8 mouse cellular contexts compared by ENCODE assay signal in genomic region chr15:102247252-102248130, GRCm38 (mm10). TPM values are rescaled to one million over a fixed set of nuclear protein-coding genes. Genes with fewer than 3 reads are reported as not detected.
A peak's percentile ranks its signal among the peaks of the same experiment; 100 is the strongest.
DNase-seq lines count a peak whose midpoint lies in the region; ATAC-seq and TF ChIP-seq lines count a peak whose summit lies in the region.

No protein-coding gene starts in this region.

- ATAC-seq in liver, embryonic 13.5 days (ENCODE audit: low read depth) = peak; percentile 34

- H3K4me1 ChIP-seq in heart, embryonic 10.5 days = peaks cover 85% of the 10 kb centered on the region
- H3K4me1 ChIP-seq in liver, embryonic 13.5 days (replicated peaks) = peaks cover 61% of the 10 kb centered on the region

- peak overlapping the region; percentile 52 for H3K9ac ChIP-seq in liver, embryonic 13.5 days

- peak; percentile 76 for DNase-seq in adipocyte (ENCODE audit: low spot score)
- peak; percentile 83 for DNase-seq in embryo, embryonic 9.5 days (ENCODE audit: extremely low spot score)
- peak; percentile 82 for DNase-seq in heart, embryonic 10.5 days (ENCODE audit: low spot score)
- peak; percentile 74 to 78 for DNase-seq in kidney, adult 8-10 months
- no peak for DNase-seq in liver, embryonic 13.5 days
- DNase-seq in natural killer cell, adult 2 months (ENCODE audit: low spot score in 2 of 2) = peak; percentile 59 to 76
- peak; percentile 80 for DNase-seq in urinary bladder, adult 2 months (ENCODE audit: low spot score)

- peaks cover 33% of the 10 kb centered on the region for H3K36me3 ChIP-seq in C2C12 (ENCODE audit: control insufficient read depth, insufficient read depth)
- 0 out of 2 replicates have a peak, but pooled peaks cover 4% of the 10 kb centered on the region for H3K36me3 ChIP-seq in heart, embryonic 10.5 days
- H3K36me3 ChIP-seq in liver, embryonic 13.5 days = no peaks in the 10 kb centered on the region

- peak overlapping the region; percentile 75 for H3K4me2 ChIP-seq in liver, embryonic 13.5 days

- no peaks in the 10 kb centered on the region for H3K27me3 ChIP-seq in C2C12 (ENCODE audit: control insufficient read depth, insufficient read depth, insufficient read length)
- H3K27me3 ChIP-seq in heart, embryonic 10.5 days (ENCODE audit: insufficient read depth, poor library complexity, severe bottlenecking) = peaks cover 80% of the 10 kb centered on the region
- H3K27me3 ChIP-seq in liver, embryonic 13.5 days = peaks cover 100% of the 10 kb centered on the region

- peak overlapping the region; percentile 90 for H3K27ac ChIP-seq in heart, embryonic 10.5 days
- peak overlapping the region; percentile 76 for H3K27ac ChIP-seq in liver, embryonic 13.5 days

- peaks cover 22% of the 10 kb centered on the region for H3K79me3 ChIP-seq in C2C12 (ENCODE audit: low read depth)

- no peaks in the 10 kb centered on the region for H3K9me3 ChIP-seq in heart, embryonic 10.5 days
- H3K9me3 ChIP-seq in liver, embryonic 13.5 days (replicated peaks) = no peaks in the 10 kb centered on the region

- peak overlapping the region; percentile 75 for H3ac ChIP-seq in C2C12 (ENCODE audit: control insufficient read depth, insufficient read length, low read depth)

- TF ChIP-seq CTCF in C2C12 (IDR thresholded peaks at IDR 0.05; ENCODE audit: control insufficient read depth, insufficient read depth, insufficient read length) = no peak

- under 1% methylated on average over 65 of the region's 65 CpGs for WGBS in heart, embryonic 10.5 days
- 1% methylated on average over 62 of the region's 65 CpGs for WGBS in liver, embryonic 13.5 days (ENCODE audit: insufficient replicate concordance)

- H3K79me2 ChIP-seq in C2C12 (ENCODE audit: control insufficient read depth, insufficient read depth) = peaks cover 54% of the 10 kb centered on the region

- H3K4me3 ChIP-seq in C2C12 (ENCODE audit: insufficient read depth, poor library complexity, severe bottlenecking) = peak overlapping the region; percentile 52
- peak overlapping the region; percentile 73 for H3K4me3 ChIP-seq in heart, embryonic 10.5 days
- peak overlapping the region; percentile 58 for H3K4me3 ChIP-seq in liver, embryonic 13.5 days (replicated peaks)

TF ChIP-seq in C2C12, 6 proteins besides CTCF, POLR2A, EP300 and RAD21:
- TF ChIP-seq CEBPB (IDR thresholded peaks at IDR 0.05; ENCODE audit: low read depth) (no peak), MYOD1 (IDR thresholded peaks at IDR 0.05; ENCODE audit: control insufficient read depth, insufficient read length, low read depth) (no peak), MYOG (IDR thresholded peaks at IDR 0.05; ENCODE audit: control insufficient read depth, extremely low read depth, insufficient read length) (no peak), MAX (IDR thresholded peaks at IDR 0.05) (no peak), USF1 (IDR thresholded peaks at IDR 0.05; ENCODE audit: low read depth) (no peak), FOSL1 (IDR thresholded peaks at IDR 0.05; ENCODE audit: insufficient read depth, low read length, poor library complexity, severe bottlenecking) (no peak)

RNA-seq across cellular contexts. Expression of gene Rarg, which starts 9.8 kb away (rescaled TPM):
- 92.5 TPM for polyA plus RNA-seq in C2C12 (2012; fragmentation: generic; extraction: Trizol)
- polyA plus RNA-seq in heart, embryonic 10.5 days (2016; fragmentation: Nextera tagmentation; extraction: Ambion mirVana) = 11.3 and 17.3 TPM in 2 replicates
- 2.5 and 3.0 TPM in 2 replicates for polyA plus RNA-seq in liver, embryonic 13.5 days (2015; fragmentation: Nextera tagmentation; extraction: Ambion mirVana)
- polyA plus RNA-seq in urinary bladder, adult 2 months (2012; rRNA removed) = 72.2 and 76.7 TPM in 2 replicates

RNA-seq across cellular contexts. Expression of gene Itgb7, which starts 15.7 kb away (rescaled TPM):
- 58.8 TPM for polyA plus RNA-seq in C2C12 (2012; fragmentation: generic; extraction: Trizol)
- 0.22 and 1.5 TPM in 2 replicates for polyA plus RNA-seq in heart, embryonic 10.5 days (2016; fragmentation: Nextera tagmentation; extraction: Ambion mirVana)
- 5.5 and 6.5 TPM in 2 replicates for polyA plus RNA-seq in liver, embryonic 13.5 days (2015; fragmentation: Nextera tagmentation; extraction: Ambion mirVana)
- polyA plus RNA-seq in urinary bladder, adult 2 months (2012; rRNA removed) = 7.0 and 13.2 TPM in 2 replicates

RNA-seq across cellular contexts. Expression of gene Gm9918, which starts 22.9 kb away (rescaled TPM):
- polyA plus RNA-seq in C2C12 (2012; fragmentation: generic; extraction: Trizol) = not detected
- polyA plus RNA-seq in heart, embryonic 10.5 days (2016; fragmentation: Nextera tagmentation; extraction: Ambion mirVana) = 0.23 TPM in 1 of 2 replicates, not detected in the other
- polyA plus RNA-seq in liver, embryonic 13.5 days (2015; fragmentation: Nextera tagmentation; extraction: Ambion mirVana) = not detected in 2 replicates
- polyA plus RNA-seq in urinary bladder, adult 2 months (2012; rRNA removed) = 0.56 and 0.59 TPM in 2 replicates

RNA-seq across cellular contexts. Expression of gene Mfsd5, which starts 31.8 kb away (rescaled TPM):
- 126 TPM for polyA plus RNA-seq in C2C12 (2012; fragmentation: generic; extraction: Trizol)
- 55.7 and 63.4 TPM in 2 replicates for polyA plus RNA-seq in heart, embryonic 10.5 days (2016; fragmentation: Nextera tagmentation; extraction: Ambion mirVana)
- 29.0 and 33.7 TPM in 2 replicates for polyA plus RNA-seq in liver, embryonic 13.5 days (2015; fragmentation: Nextera tagmentation; extraction: Ambion mirVana)
- polyA plus RNA-seq in urinary bladder, adult 2 months (2012; rRNA removed) = 62.6 and 64.4 TPM in 2 replicates

RNA-seq across cellular contexts. Expression of gene Csad, which starts 43.0 kb away (rescaled TPM):
- 26.4 TPM for polyA plus RNA-seq in C2C12 (2012; fragmentation: generic; extraction: Trizol)
- polyA plus RNA-seq in heart, embryonic 10.5 days (2016; fragmentation: Nextera tagmentation; extraction: Ambion mirVana) = 36.1 and 41.0 TPM in 2 replicates
- 20.8 and 22.0 TPM in 2 replicates for polyA plus RNA-seq in liver, embryonic 13.5 days (2015; fragmentation: Nextera tagmentation; extraction: Ambion mirVana)
- polyA plus RNA-seq in urinary bladder, adult 2 months (2012; rRNA removed) = 92.4 and 102 TPM in 2 replicates
